Mouse (Mus musculus): Measurements from ENCODE around the gene Vmn2r28. TPM values are rescaled to one million over a fixed set of nuclear protein-coding genes. Genes with fewer than 3 reads are reported as not detected.

Vmn2r28 gene
- not detected for polyA plus RNA-seq (2014; fragmentation: Illumina TruSeq; extraction: RNeasy Lipid Tissue Mini Kit (QIAGEN cat#74804); ENCODE audit: low read depth, low replicate concordance)

DNA sequence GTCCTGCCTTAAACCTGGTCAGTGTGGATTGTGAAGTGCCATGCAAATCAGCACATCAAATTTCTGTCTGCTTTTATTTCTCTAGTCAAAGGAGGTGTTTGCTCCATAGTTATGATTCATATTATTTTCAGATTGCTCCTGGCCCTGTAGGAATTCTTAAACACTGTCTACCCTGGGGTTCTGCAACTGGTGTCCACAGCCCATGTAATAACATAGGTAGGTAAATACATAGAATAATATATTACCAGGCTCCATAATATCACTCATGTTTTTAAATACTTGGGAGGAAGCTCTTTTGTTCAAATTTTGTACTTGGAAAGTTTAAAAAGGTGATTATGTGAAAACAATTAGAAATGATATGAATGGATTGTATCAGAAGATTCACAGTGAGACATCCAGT lies at the start of gene Vmn2r28:
TSS of gene Vmn2r28 (minus strand) at position 101 of the 400 bp plus-strand sequence.

GRCm38 (mm10) chr7:5456674-5457073 lies 37.1 kb downstream of the Vmn2r28 start, which contains the start of gene Vmn1r59:
Gene Vmn1r59 (minus strand): TSS chr7:5456774.

Other genes starting within 250 kb of the Vmn2r28 start
- not detected for gene Gm5065, start 143.4 kb downstream of the Vmn2r28 start, polyA plus RNA-seq (2014; fragmentation: Illumina TruSeq; extraction: RNeasy Lipid Tissue Mini Kit (QIAGEN cat#74804); ENCODE audit: low read depth, low replicate concordance)
- not detected for gene Nlrp2, start 142.9 kb downstream of the Vmn2r28 start, polyA plus RNA-seq (2014; fragmentation: Illumina TruSeq; extraction: RNeasy Lipid Tissue Mini Kit (QIAGEN cat#74804); ENCODE audit: low read depth, low replicate concordance)
- gene Vmn1r58, start 80.6 kb downstream of the Vmn2r28 start, polyA plus RNA-seq (2014; fragmentation: Illumina TruSeq; extraction: RNeasy Lipid Tissue Mini Kit (QIAGEN cat#74804); ENCODE audit: low read depth, low replicate concordance), result not detected
- not detected for gene Vmn1r59, start 37.2 kb downstream of the Vmn2r28 start, polyA plus RNA-seq (2014; fragmentation: Illumina TruSeq; extraction: RNeasy Lipid Tissue Mini Kit (QIAGEN cat#74804); ENCODE audit: low read depth, low replicate concordance)
- not detected for gene Vmn1r60, start 53.4 kb upstream of the Vmn2r28 start, polyA plus RNA-seq (2014; fragmentation: Illumina TruSeq; extraction: RNeasy Lipid Tissue Mini Kit (QIAGEN cat#74804); ENCODE audit: low read depth, low replicate concordance)
- not detected for gene Vmn1r61, start 119.3 kb upstream of the Vmn2r28 start, polyA plus RNA-seq (2014; fragmentation: Illumina TruSeq; extraction: RNeasy Lipid Tissue Mini Kit (QIAGEN cat#74804); ENCODE audit: low read depth, low replicate concordance)
- gene Vmn1r62, start 179.7 kb upstream of the Vmn2r28 start, polyA plus RNA-seq (2014; fragmentation: Illumina TruSeq; extraction: RNeasy Lipid Tissue Mini Kit (QIAGEN cat#74804); ENCODE audit: low read depth, low replicate concordance), result not detected

Data from liver, adult 10 weeks (tissue).